Mouse (Mus musculus): ENCODE results near the gene Zmpste24.
"Not testable (repeated sequence)": the region's sequence is repeated elsewhere in the genome, so short reads cannot be mapped to it uniquely, and the experiment has no call there.

Gene Zmpste24

GRCm38 (mm10) chr4:121097650-121098378 is at the start of gene Zmpste24:
Gene Zmpste24, minus strand, starts transcription at chr4:121098241.
- DNase-seq (ENCODE audit: low spot score in 2 of 2), result peak; percentile 73 to 82

- no peak for DNase-seq (ENCODE audit: low spot score in 2 of 2)
Observed at GRCm38 (mm10) chr4:121109126-121109525, 11.1 kb upstream of the Zmpste24 start, which contains the start of gene Tmco2. Gene Tmco2, minus strand, starts transcription at chr4:121109226.

GRCm38 (mm10) chr4:121103304-121103703 is 5.3 kb upstream of the Zmpste24 start:
- no peak for DNase-seq (ENCODE audit: low spot score in 2 of 2)

- no peak for DNase-seq (ENCODE audit: low spot score in 2 of 2)
Observed at GRCm38 (mm10) chr4:121090211-121090610, 7.8 kb downstream of the Zmpste24 start.

GRCm38 (mm10) chr4:121088696-121089095 is 9.3 kb downstream of the Zmpste24 start:
- no peak for DNase-seq (ENCODE audit: low spot score in 2 of 2)

GRCm38 (mm10) chr4:121084506-121084905 is 13.5 kb downstream of the Zmpste24 start:
- no peak for DNase-seq (ENCODE audit: low spot score in 2 of 2)

GRCm38 (mm10) chr4:121080395-121080794 is 17.6 kb downstream of the Zmpste24 start:
- DNase-seq (ENCODE audit: low spot score in 2 of 2), result no peak

GRCm38 (mm10) chr4:121077915-121078646 is 20.0 kb downstream of the Zmpste24 start:
- DNase-seq (ENCODE audit: low spot score in 2 of 2), result no peak

- DNase-seq (ENCODE audit: low spot score in 2 of 2), result no peak
Observed at GRCm38 (mm10) chr4:121074250-121074649, 23.8 kb downstream of the Zmpste24 start.

- no peak for DNase-seq (ENCODE audit: low spot score in 2 of 2)
Observed at GRCm38 (mm10) chr4:121065336-121065735, 32.7 kb downstream of the Zmpste24 start.

GRCm38 (mm10) chr4:121059218-121059617 is 38.8 kb downstream of the Zmpste24 start:
- DNase-seq (ENCODE audit: low spot score in 2 of 2), result not testable (repeated sequence)

- DNase-seq (ENCODE audit: low spot score in 2 of 2), result no peak
Observed at GRCm38 (mm10) chr4:121057032-121057431, 41.0 kb downstream of the Zmpste24 start.

- peak; percentile 11 to 12 for DNase-seq (ENCODE audit: low spot score in 2 of 2)
Observed at GRCm38 (mm10) chr4:121056342-121056741, 41.7 kb downstream of the Zmpste24 start.

- no peak for DNase-seq (ENCODE audit: low spot score in 2 of 2)
Observed at GRCm38 (mm10) chr4:121052454-121053323, 45.4 kb downstream of the Zmpste24 start.

GRCm38 (mm10) chr4:121051863-121052262 is 46.2 kb downstream of the Zmpste24 start:
- DNase-seq (ENCODE audit: low spot score in 2 of 2), result no peak

GRCm38 (mm10) chr4:121042946-121043345 is 55.1 kb downstream of the Zmpste24 start:
- no peak for DNase-seq (ENCODE audit: low spot score in 2 of 2)

GRCm38 (mm10) chr4:121042472-121042871 is 55.6 kb downstream of the Zmpste24 start:
- no peak for DNase-seq (ENCODE audit: low spot score in 2 of 2)

- DNase-seq (ENCODE audit: low spot score in 2 of 2), result peak; percentile 48 to 71
Observed at GRCm38 (mm10) chr4:121040897-121041671, 57.0 kb downstream of the Zmpste24 start.

- no peak for DNase-seq (ENCODE audit: low spot score in 2 of 2)
Observed at GRCm38 (mm10) chr4:121040323-121040722, 57.7 kb downstream of the Zmpste24 start.

GRCm38 (mm10) chr4:121039331-121040115 is 58.5 kb downstream of the Zmpste24 start, which contains the start of gene Col9a2:
Gene Col9a2, plus strand, starts transcription at chr4:121039385.
- DNase-seq (ENCODE audit: low spot score in 2 of 2), result no peak

Measured in natural killer cell, adult 2 months (primary cell).